Mouse (Mus musculus): ENCODE measurements around the gene Itgav.
"Not testable (repeated sequence)": the region's sequence is repeated elsewhere in the genome, so short reads cannot be mapped to it uniquely, and the experiment has no call there.

The Itgav gene

DNA sequence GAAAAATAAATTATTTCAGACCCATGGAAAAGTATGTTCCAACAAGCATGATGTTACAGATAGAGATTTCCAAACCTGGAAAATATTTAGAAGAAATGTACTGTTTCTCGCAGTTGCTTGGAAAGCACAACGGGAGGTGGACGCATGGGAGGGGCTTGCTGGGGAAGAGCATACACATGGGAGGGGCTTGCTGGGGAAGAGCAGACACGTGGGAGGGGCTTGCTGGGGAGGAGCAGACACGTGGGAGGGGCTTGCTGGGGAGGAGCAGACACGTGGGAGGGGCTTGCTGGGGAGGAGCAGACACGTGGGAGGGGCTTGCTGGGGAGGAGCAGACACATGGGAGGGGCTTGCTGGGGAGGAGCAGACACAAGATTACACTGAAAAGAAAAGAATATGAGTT, 10.9 kb upstream of the Itgav start:
- not testable (repeated sequence) for DNase-seq (ENCODE audit: low spot score)

GRCm38 (mm10) chr2:83713946-83714345, 10.3 kb upstream of the Itgav start:
- DNase-seq (ENCODE audit: low spot score), result no peak

DNA sequence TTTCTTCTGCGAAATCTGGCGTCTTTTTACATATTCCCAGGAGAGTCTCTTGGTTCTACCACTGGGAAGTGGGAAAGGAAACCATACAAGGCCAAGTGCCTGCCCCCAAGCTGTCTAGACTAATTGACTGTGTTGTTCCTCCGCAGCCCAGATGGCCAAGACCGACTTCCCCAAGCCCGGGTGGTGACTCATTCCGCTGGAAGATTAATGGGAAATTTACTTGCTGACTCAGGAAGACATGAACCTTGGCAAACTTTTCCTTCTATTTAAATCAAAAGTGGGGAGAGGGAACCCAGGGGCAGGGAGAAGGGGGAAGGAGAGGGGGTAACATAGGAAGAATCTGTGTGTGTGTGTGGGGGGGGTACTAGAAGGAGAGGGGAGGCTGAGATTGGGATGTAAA, 9.4 kb upstream of the Itgav start:
- no peak for DNase-seq (ENCODE audit: low spot score)

- no peak for DNase-seq (ENCODE audit: low spot score)
Measured at GRCm38 (mm10) chr2:83718341-83718740, 5.9 kb upstream of the Itgav start.

DNA sequence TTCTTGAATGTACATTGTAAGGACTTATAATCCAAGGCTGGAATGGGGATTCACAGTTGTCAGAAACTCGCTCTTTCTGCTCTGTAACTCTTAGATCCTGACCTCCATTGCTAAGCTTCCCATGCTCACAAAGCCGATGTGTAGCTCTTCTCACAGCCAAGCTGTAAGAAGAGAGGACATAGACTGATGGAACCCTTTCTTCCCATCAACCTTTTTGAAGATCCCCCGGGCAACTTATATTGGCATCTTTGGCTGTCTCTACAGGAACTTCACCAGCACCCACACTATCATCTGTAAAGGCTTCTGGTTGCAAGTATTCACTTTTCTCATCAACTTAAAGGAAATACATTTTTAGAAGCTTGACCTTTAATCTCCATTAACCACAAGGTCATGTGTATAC, 2.6 kb upstream of the Itgav start:
- no peak for DNase-seq (ENCODE audit: low spot score)

GRCm38 (mm10) chr2:83722936-83723335, 1.3 kb upstream of the Itgav start:
- DNase-seq (ENCODE audit: low spot score), result no peak

- DNase-seq (ENCODE audit: low spot score), result no peak
Measured at GRCm38 (mm10) chr2:83723346-83723745, 851 bp upstream of the Itgav start.

DNA sequence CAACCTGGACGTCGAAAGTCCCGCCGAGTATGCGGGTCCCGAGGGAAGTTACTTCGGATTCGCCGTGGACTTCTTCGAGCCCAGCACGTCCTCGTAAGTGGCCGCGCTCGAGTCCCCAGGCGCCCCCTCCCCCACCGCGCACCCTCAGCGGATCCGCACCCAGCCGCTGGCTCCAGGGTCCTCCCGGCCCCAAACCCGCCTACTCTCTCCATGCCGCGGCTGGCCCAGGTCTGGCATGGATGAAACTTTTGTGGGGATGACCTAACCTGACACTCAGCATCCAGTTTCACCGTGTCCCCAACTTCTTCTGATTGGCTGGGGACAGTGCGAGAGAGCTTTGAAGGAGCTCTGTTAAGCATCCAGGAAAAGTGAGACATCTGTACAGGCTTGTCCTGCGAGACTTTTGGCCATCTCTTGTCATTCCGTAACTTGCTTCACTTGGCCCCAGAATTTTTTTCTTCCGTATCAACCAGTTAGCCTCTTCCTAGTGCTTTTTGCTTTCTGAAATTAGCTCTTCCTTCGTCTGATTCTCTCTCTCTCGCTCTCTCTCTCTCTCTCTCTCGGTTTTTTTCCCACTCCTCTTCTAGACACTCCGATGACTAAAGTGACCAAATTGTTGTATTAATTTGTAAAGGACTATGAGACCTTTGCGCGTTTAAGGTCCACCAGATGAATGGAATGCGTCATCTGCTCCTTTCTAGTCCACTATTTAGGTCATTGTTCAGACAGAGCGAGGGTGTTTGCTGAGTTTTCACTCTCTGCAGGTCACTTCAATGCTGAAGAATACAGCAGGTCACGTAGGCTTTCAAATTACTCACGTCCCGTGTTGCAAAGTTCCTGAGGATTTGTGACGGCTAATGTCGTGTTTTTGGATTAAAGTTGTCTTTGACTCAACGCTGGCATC, 882 bp downstream of the Itgav start:
- no peak for DNase-seq (ENCODE audit: low spot score)

DNA sequence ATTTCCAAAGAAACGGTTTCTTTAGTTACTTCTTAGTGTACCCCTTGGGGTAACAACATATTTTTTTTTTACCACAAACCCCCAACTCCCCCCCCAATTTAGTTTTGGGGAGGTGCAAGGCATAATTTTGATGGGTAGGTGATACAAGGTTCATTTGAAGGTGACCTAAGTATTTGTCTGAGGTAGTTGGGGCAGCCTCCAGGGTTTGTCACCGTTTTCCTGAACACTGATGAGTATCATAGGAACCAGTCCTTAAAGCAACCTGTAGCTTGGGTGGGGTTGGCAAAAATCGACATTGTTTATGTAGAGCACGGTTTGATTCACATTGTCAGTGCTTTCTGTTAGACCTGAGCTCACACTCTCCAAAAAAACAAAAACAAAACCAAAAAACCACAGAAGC, 1.6 kb downstream of the Itgav start:
- no peak for DNase-seq (ENCODE audit: low spot score)

DNA sequence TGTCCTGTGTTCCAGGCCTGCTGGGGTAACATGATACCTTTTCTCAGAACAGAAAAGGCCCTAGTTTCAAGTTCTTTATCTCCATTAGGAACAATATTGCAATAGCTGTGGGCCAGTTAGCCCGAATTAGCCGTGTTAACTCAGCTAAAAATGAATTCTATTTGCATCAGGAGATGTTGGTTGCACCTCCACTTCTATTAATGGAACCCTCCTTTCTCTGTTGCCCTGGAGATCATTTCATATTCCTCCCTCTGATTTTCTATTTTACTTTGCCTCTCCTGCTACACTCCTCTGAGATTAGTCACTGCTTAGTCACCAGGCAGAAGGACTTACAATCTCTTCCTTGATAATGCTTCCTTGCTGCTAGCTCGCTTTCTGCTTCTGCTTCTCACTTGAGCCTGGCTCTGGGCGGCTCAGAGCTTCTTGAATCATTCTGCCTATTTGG, 4.1 kb downstream of the Itgav start:
- no peak for DNase-seq (ENCODE audit: low spot score)

- no peak for DNase-seq (ENCODE audit: low spot score)
Measured at GRCm38 (mm10) chr2:83729339-83729738, 5.1 kb downstream of the Itgav start.

GRCm38 (mm10) chr2:83732896-83733295, 8.7 kb downstream of the Itgav start:
- no peak for DNase-seq (ENCODE audit: low spot score)

DNA sequence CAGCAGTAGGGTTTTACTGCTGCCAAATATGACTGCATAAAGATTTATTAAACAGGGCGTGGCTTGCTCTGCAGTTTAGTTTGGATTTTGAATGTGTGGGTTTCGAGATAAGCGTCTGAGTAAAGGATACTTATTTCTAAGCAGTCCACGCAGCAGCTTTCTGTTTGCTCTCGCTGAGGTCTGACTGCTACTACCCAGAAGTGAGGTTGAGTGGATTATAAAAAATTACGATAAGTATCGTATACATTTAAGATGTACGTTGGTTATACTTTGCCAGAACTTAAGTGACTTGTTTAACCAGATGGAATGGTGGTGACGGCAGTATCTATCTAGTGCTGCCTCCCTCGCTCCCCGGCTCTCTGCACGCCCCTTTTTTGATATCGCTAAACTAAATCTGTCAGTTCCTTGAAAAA, 9.8 kb downstream of the Itgav start:
- DNase-seq (ENCODE audit: low spot score), result no peak

GRCm38 (mm10) chr2:83735276-83735675, 11.1 kb downstream of the Itgav start:
- no peak for DNase-seq (ENCODE audit: low spot score)

GRCm38 (mm10) chr2:83736836-83737235, 12.6 kb downstream of the Itgav start:
- no peak for DNase-seq (ENCODE audit: low spot score)

GRCm38 (mm10) chr2:83738586-83739251, 14.5 kb downstream of the Itgav start:
- no peak for DNase-seq (ENCODE audit: low spot score)

- DNase-seq (ENCODE audit: low spot score), result no peak
Measured at GRCm38 (mm10) chr2:83739461-83740124, 15.4 kb downstream of the Itgav start.

GRCm38 (mm10) chr2:83740601-83741031, 16.4 kb downstream of the Itgav start:
- no peak for DNase-seq (ENCODE audit: low spot score)

DNA sequence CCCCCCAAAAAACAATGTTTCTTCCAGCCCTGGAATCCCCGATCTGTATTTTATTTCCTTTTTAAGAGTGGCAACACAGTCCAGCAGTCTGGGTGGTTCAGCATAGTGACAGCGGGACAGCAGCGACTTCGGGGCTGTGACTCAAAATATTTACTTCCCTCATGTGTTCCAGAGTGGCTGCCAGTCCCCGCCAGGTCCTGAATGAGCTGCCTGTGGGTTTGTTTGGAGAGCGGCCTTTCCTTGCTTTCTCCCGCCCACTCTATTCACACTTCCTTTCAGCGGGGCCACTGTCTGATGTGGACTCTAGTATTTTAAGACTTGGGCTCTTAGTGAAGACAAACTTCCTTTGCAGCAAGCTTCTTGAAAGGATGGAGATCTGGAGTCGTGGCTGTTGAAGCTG, 18.0 kb downstream of the Itgav start:
- DNase-seq (ENCODE audit: low spot score), result no peak

- DNase-seq (ENCODE audit: low spot score), result no peak
Measured at GRCm38 (mm10) chr2:83742836-83743235, 18.6 kb downstream of the Itgav start.

- DNase-seq (ENCODE audit: low spot score), result no peak
Measured at GRCm38 (mm10) chr2:83744276-83744952, 20.2 kb downstream of the Itgav start.

GRCm38 (mm10) chr2:83745257-83745656, 21.1 kb downstream of the Itgav start:
- DNase-seq (ENCODE audit: low spot score), result no peak
